Mouse (Mus musculus): ENCODE measurements around the gene Zfp113. TPM values are rescaled to one million over a fixed set of nuclear protein-coding genes. Genes with fewer than 3 reads are reported as not detected.

The Zfp113 gene
- polyA plus RNA-seq, 1 experiment from 2014 or later = 35.6 TPM

MicroRNA genes within 50 kb of the gene (microRNA counts, 519-probe panel; counts per million panel counts)
- microRNA mmu-miR-106b (5,757 counts per million, percentile 89 among the panel's probes with 10 or more counts), microRNA mmu-miR-25 (8,281 counts per million, percentile 98 among the panel's probes with 10 or more counts), microRNA mmu-miR-93 (6,315 counts per million, percentile 92 among the panel's probes with 10 or more counts)

Small RNA genes within 50 kb of the gene (microRNA-seq; reads per million reads assigned to microRNA genes)
- gene Mir106b = 7,100 reads per million, percentile 94 among the genes with 10 or more reads in this experiment
- 531 reads per million, percentile 72 among the genes with 10 or more reads in this experiment for gene Mir25
- 9,913 reads per million, percentile 96 among the genes with 10 or more reads in this experiment for gene Mir93

Other genes starting within 250 kb of the Zfp113 start
- gene Cyp3a13, start 234.1 kb downstream of the Zfp113 start, polyA plus RNA-seq (2016; fragmentation: Nextera tagmentation; extraction: Ambion mirVana) = not detected in 2 replicates
- gene Gjc3, start 192.6 kb downstream of the Zfp113 start, polyA plus RNA-seq (2016; fragmentation: Nextera tagmentation; extraction: Ambion mirVana) = 0.43 and 0.61 TPM in 2 replicates
- not detected in 2 replicates for gene Azgp1, start 174.2 kb downstream of the Zfp113 start, polyA plus RNA-seq (2016; fragmentation: Nextera tagmentation; extraction: Ambion mirVana)
- not detected in 2 replicates for gene Smok3a, start 134.5 kb downstream of the Zfp113 start, polyA plus RNA-seq (2016; fragmentation: Nextera tagmentation; extraction: Ambion mirVana)
- gene Smok3b, start 134.3 kb downstream of the Zfp113 start, polyA plus RNA-seq (2016; fragmentation: Nextera tagmentation; extraction: Ambion mirVana) = not detected in 2 replicates
- not detected in 2 replicates for gene Smok3c, start 102.5 kb downstream of the Zfp113 start, polyA plus RNA-seq (2016; fragmentation: Nextera tagmentation; extraction: Ambion mirVana)
- gene Zkscan1, start 70.7 kb downstream of the Zfp113 start, polyA plus RNA-seq (2016; fragmentation: Nextera tagmentation; extraction: Ambion mirVana) = 32.9 and 36.5 TPM in 2 replicates
- gene Zscan21, start 38.8 kb downstream of the Zfp113 start, polyA plus RNA-seq (2016; fragmentation: Nextera tagmentation; extraction: Ambion mirVana) = 101 and 104 TPM in 2 replicates
- gene Cops6, start 5.3 kb upstream of the Zfp113 start, polyA plus RNA-seq (2016; fragmentation: Nextera tagmentation; extraction: Ambion mirVana) = 301 and 312 TPM in 2 replicates
- gene Ap4m1, start 16.3 kb upstream of the Zfp113 start, polyA plus RNA-seq (2016; fragmentation: Nextera tagmentation; extraction: Ambion mirVana) = 23.5 and 24.1 TPM in 2 replicates
- gene Mcm7, start 16.7 kb upstream of the Zfp113 start, polyA plus RNA-seq (2016; fragmentation: Nextera tagmentation; extraction: Ambion mirVana) = 197 and 198 TPM in 2 replicates
- gene Taf6, start 31.7 kb upstream of the Zfp113 start, polyA plus RNA-seq (2016; fragmentation: Nextera tagmentation; extraction: Ambion mirVana) = 102 and 112 TPM in 2 replicates
- gene Cnpy4, start 31.7 kb upstream of the Zfp113 start, polyA plus RNA-seq (2016; fragmentation: Nextera tagmentation; extraction: Ambion mirVana) = 44.3 and 46.8 TPM in 2 replicates
- 12.3 and 12.6 TPM in 2 replicates for gene Mblac1, start 38.6 kb upstream of the Zfp113 start, polyA plus RNA-seq (2016; fragmentation: Nextera tagmentation; extraction: Ambion mirVana)
- gene Nxpe5, start 70.2 kb upstream of the Zfp113 start, polyA plus RNA-seq (2016; fragmentation: Nextera tagmentation; extraction: Ambion mirVana) = not detected in 2 replicates
- gene Lamtor4, start 99.7 kb upstream of the Zfp113 start, polyA plus RNA-seq (2016; fragmentation: Nextera tagmentation; extraction: Ambion mirVana) = 66.4 and 67.2 TPM in 2 replicates
- gene BC037034, start 108.3 kb upstream of the Zfp113 start, polyA plus RNA-seq (2016; fragmentation: Nextera tagmentation; extraction: Ambion mirVana) = 20.1 and 25.4 TPM in 2 replicates
- gene Gal3st4, start 117.1 kb upstream of the Zfp113 start, polyA plus RNA-seq (2016; fragmentation: Nextera tagmentation; extraction: Ambion mirVana) = 4.3 and 5.0 TPM in 2 replicates
- gene Gm43720, start 124.2 kb upstream of the Zfp113 start, polyA plus RNA-seq (2016; fragmentation: Nextera tagmentation; extraction: Ambion mirVana) = 0.05 and 0.17 TPM in 2 replicates
- 175 and 179 TPM in 2 replicates for gene Gpc2, start 124.3 kb upstream of the Zfp113 start, polyA plus RNA-seq (2016; fragmentation: Nextera tagmentation; extraction: Ambion mirVana)
- gene Stag3, start 124.5 kb upstream of the Zfp113 start, polyA plus RNA-seq (2016; fragmentation: Nextera tagmentation; extraction: Ambion mirVana) = 3.6 and 4.5 TPM in 2 replicates
- gene Pvrig, start 186.2 kb upstream of the Zfp113 start, polyA plus RNA-seq (2016; fragmentation: Nextera tagmentation; extraction: Ambion mirVana) = 0.19 TPM in 1 of 2 replicates, not detected in the other

All from neural tube, embryonic 12.5 days (tissue).